Mouse (Mus musculus): ENCODE measurements around the gene Tesk2. TPM values are rescaled to one million over a fixed set of nuclear protein-coding genes. Genes with fewer than 3 reads are reported as not detected.

The Tesk2 gene
- polyA plus RNA-seq, 2 experiments = 1.6 to 3.2 TPM

- ATAC-seq (ENCODE audit: insufficient read depth) (no peak), DNase-seq (ENCODE audit: low read depth in 3 of 3, low spot score in 3 of 3) (no peak)
- Histone ChIP-seq H3K27me3 (ENCODE audit: control insufficient read depth, insufficient read depth, low read length) (no peaks in the 10 kb centered on the region), H3K9ac (replicated peaks) (no peak overlapping the region), H3K4me3 (ENCODE audit: insufficient read depth in 1 of 2, low read depth in 2 of 2, low read length in 2 of 2) (no peak overlapping the region), H3K4me1 (replicated peaks; ENCODE audit: control insufficient read depth in 2 of 2, insufficient read depth in 2 of 2, low read length in 1 of 2) (no peaks in the 10 kb centered on the region), H3K4me2 (ENCODE audit: low read depth) (no peak overlapping the region), H3K27ac (no peak overlapping the region), H3K9me3 (ENCODE audit: control insufficient read depth, low read length) (no peaks in the 10 kb centered on the region), H3K36me3 (replicated peaks; ENCODE audit: control insufficient read depth, insufficient read depth, low read depth) (no peaks in the 10 kb centered on the region)
- 48% methylated on average over 2 of the region's 2 CpGs for WGBS (ENCODE audit: insufficient replicate concordance)
- TF ChIP-seq EP300 (IDR thresholded peaks at IDR 0.05; ENCODE audit: low read depth) (no peak), CTCF (IDR thresholded peaks at IDR 0.05; ENCODE audit: low read depth) (no peak)
Observed at GRCm38 (mm10) chr4:116734996-116735395, 14.2 kb downstream of the Tesk2 start.

GRCm38 (mm10) chr4:116738972-116739751 is 18.4 kb downstream of the Tesk2 start:
- no peaks in the 10 kb centered on the region for H3K27me3 ChIP-seq (ENCODE audit: control insufficient read depth, insufficient read depth, low read length)
- no peak for TF ChIP-seq CTCF (IDR thresholded peaks at IDR 0.05; ENCODE audit: low read depth)
- no peak for TF ChIP-seq EP300 (IDR thresholded peaks at IDR 0.05; ENCODE audit: low read depth)
- no peak overlapping the region for H3K9ac ChIP-seq (replicated peaks)
- no peak for ATAC-seq (ENCODE audit: insufficient read depth)
- H3K9me3 ChIP-seq (ENCODE audit: control insufficient read depth, low read length) = no peaks in the 10 kb centered on the region
- no peak overlapping the region for H3K4me2 ChIP-seq (ENCODE audit: low read depth)
- no peaks in the 10 kb centered on the region for H3K4me1 ChIP-seq (replicated peaks; ENCODE audit: control insufficient read depth in 2 of 2, insufficient read depth in 2 of 2, low read length in 1 of 2)
- DNase-seq (ENCODE audit: low read depth in 3 of 3, low spot score in 3 of 3) = no peak
- no peak overlapping the region for H3K27ac ChIP-seq
- H3K36me3 ChIP-seq (replicated peaks; ENCODE audit: control insufficient read depth, insufficient read depth, low read depth) = no peaks in the 10 kb centered on the region
- no peak overlapping the region for H3K4me3 ChIP-seq (ENCODE audit: insufficient read depth in 1 of 2, low read depth in 2 of 2, low read length in 2 of 2)
- 29% methylated on average over 9 of the region's 9 CpGs for WGBS (ENCODE audit: insufficient replicate concordance)

GRCm38 (mm10) chr4:116749750-116750149 is 29.0 kb downstream of the Tesk2 start:
- H3K36me3 ChIP-seq (replicated peaks; ENCODE audit: control insufficient read depth, insufficient read depth, low read depth) = no peaks in the 10 kb centered on the region
- H3K9me3 ChIP-seq (ENCODE audit: control insufficient read depth, low read length) = no peaks in the 10 kb centered on the region
- H3K4me3 ChIP-seq (ENCODE audit: insufficient read depth in 1 of 2, low read depth in 2 of 2, low read length in 2 of 2) = no peak overlapping the region
- no peaks in the 10 kb centered on the region for H3K4me1 ChIP-seq (replicated peaks; ENCODE audit: control insufficient read depth in 2 of 2, insufficient read depth in 2 of 2, low read length in 1 of 2)
- WGBS (ENCODE audit: insufficient replicate concordance) = 75% methylated on average over 2 of the region's 2 CpGs
- H3K9ac ChIP-seq (replicated peaks) = no peak overlapping the region
- TF ChIP-seq EP300 (IDR thresholded peaks at IDR 0.05; ENCODE audit: low read depth) = no peak
- TF ChIP-seq CTCF (IDR thresholded peaks at IDR 0.05; ENCODE audit: low read depth) = no peak
- no peak overlapping the region for H3K27ac ChIP-seq
- no peak for ATAC-seq (ENCODE audit: insufficient read depth)
- DNase-seq (ENCODE audit: low read depth in 3 of 3, low spot score in 3 of 3) = no peak
- H3K4me2 ChIP-seq (ENCODE audit: low read depth) = no peak overlapping the region
- H3K27me3 ChIP-seq (ENCODE audit: control insufficient read depth, insufficient read depth, low read length) = no peaks in the 10 kb centered on the region

GRCm38 (mm10) chr4:116761914-116762313 is 41.2 kb downstream of the Tesk2 start:
- WGBS (ENCODE audit: insufficient replicate concordance) = 51% methylated on average over 2 of the region's 2 CpGs
- Histone ChIP-seq H3K4me1 (replicated peaks; ENCODE audit: control insufficient read depth in 2 of 2, insufficient read depth in 2 of 2, low read length in 1 of 2) (0 out of 4 replicates have a peak, but pooled peaks cover 0 to 2% of the 10 kb centered on the region in 2 experiments), H3K27me3 (ENCODE audit: control insufficient read depth, insufficient read depth, low read length) (no peaks in the 10 kb centered on the region), H3K9ac (replicated peaks) (no peak overlapping the region), H3K4me2 (ENCODE audit: low read depth) (no peak overlapping the region), H3K36me3 (replicated peaks; ENCODE audit: control insufficient read depth, insufficient read depth, low read depth) (no peaks in the 10 kb centered on the region), H3K9me3 (ENCODE audit: control insufficient read depth, low read length) (no peaks in the 10 kb centered on the region), H3K27ac (no peak overlapping the region), H3K4me3 (ENCODE audit: insufficient read depth in 1 of 2, low read depth in 2 of 2, low read length in 2 of 2) (no peak overlapping the region)
- DNase-seq (ENCODE audit: low read depth in 3 of 3, low spot score in 3 of 3) (no peak), ATAC-seq (ENCODE audit: insufficient read depth) (no peak)
- TF ChIP-seq CTCF (IDR thresholded peaks at IDR 0.05; ENCODE audit: low read depth) = no peak
- TF ChIP-seq EP300 (IDR thresholded peaks at IDR 0.05; ENCODE audit: low read depth) = no peak

GRCm38 (mm10) chr4:116764001-116764400 is 43.3 kb downstream of the Tesk2 start:
- WGBS (ENCODE audit: insufficient replicate concordance) = 70% methylated on average over 5 of the region's 5 CpGs
- ATAC-seq (ENCODE audit: insufficient read depth) = no peak
- Histone ChIP-seq H3K27ac (no peak overlapping the region), H3K9me3 (ENCODE audit: control insufficient read depth, low read length) (no peaks in the 10 kb centered on the region), H3K27me3 (ENCODE audit: control insufficient read depth, insufficient read depth, low read length) (no peaks in the 10 kb centered on the region), H3K9ac (replicated peaks) (no peak overlapping the region), H3K4me1 (replicated peaks; ENCODE audit: control insufficient read depth in 2 of 2, insufficient read depth in 2 of 2, low read length in 1 of 2) (peaks cover 0 to 5% of the 10 kb centered on the region in 2 experiments; a peak in 3 of 4 replicates), H3K4me3 (ENCODE audit: insufficient read depth in 1 of 2, low read depth in 2 of 2, low read length in 2 of 2) (no peak overlapping the region), H3K36me3 (replicated peaks; ENCODE audit: control insufficient read depth, insufficient read depth, low read depth) (no peaks in the 10 kb centered on the region), H3K4me2 (ENCODE audit: low read depth) (no peak overlapping the region)
- TF ChIP-seq CTCF (IDR thresholded peaks at IDR 0.05; ENCODE audit: low read depth) (no peak), EP300 (IDR thresholded peaks at IDR 0.05; ENCODE audit: low read depth) (no peak)
- no peak for DNase-seq (ENCODE audit: low read depth in 3 of 3, low spot score in 3 of 3)

All from liver, embryonic 14.5 days (tissue).